Mouse (Mus musculus) limb, embryonic 14.5 days (tissue): ENCODE results near the gene Ppil1. TPM values are rescaled to one million over a fixed set of nuclear protein-coding genes. Genes with fewer than 3 reads are reported as not detected.

Source experiments
- ATAC-seq: fragments of 200-750 bp; cut with Nextera tagmentation; 2 replicates; pipeline ENCODE4 v1.8.0; 2017; ENCODE audit warnings: low read depth, moderate number of reproducible peaks, moderate TSS enrichment; ENCODE audit not compliant: low FRiP score
- DNase-seq: peaks from one replicate; pipeline ENCODE4 v3.0.0-alpha.2; 2015; ENCODE audit warnings: low spot score
- H3K27ac ChIP-seq: fragments of 300-500 bp; sonication (generic); replicated peaks from 2 replicates; pipeline ENCODE4 v1.5.1; 2014; ENCODE audit warnings: low read depth, mild to moderate bottlenecking, low read length, moderate library complexity, mixed read lengths
- H3K27me3 ChIP-seq: fragments of 300-500 bp; sonication (generic); 2 replicates; pipeline ENCODE4 v1.6.1; 2014; ENCODE audit warnings: low read length, mixed read lengths; ENCODE audit not compliant: control insufficient read depth, insufficient read depth
- H3K36me3 ChIP-seq: fragments of 300-500 bp; sonication (generic); 2 replicates; pipeline ENCODE4 v1.6.1; 2014; ENCODE audit warnings: mild to moderate bottlenecking, low read length, moderate library complexity, mixed read lengths; ENCODE audit not compliant: control insufficient read depth, insufficient read depth
- H3K4me1 ChIP-seq: fragments of 300-500 bp; sonication (generic); 2 replicates; pipeline ENCODE4 v1.6.1; 2014; ENCODE audit warnings: antibody characterized with exemption, low read length, mixed read lengths; ENCODE audit not compliant: control insufficient read depth, insufficient read depth
- H3K4me2 ChIP-seq: fragments of 300-500 bp; sonication (generic); replicated peaks from 2 replicates; pipeline ENCODE4 v1.6.1; 2014; ENCODE audit warnings: low read depth, mild to moderate bottlenecking, low read length, moderate library complexity; ENCODE audit not compliant: severe bottlenecking
- H3K4me3 ChIP-seq: fragments of 300-500 bp; sonication (generic); replicated peaks from 2 replicates; pipeline ENCODE4 v1.5.1; 2014; ENCODE audit warnings: low read length
- H3K9ac ChIP-seq: fragments of 300-500 bp; sonication (generic); 2 replicates; pipeline ENCODE4 v1.6.1; 2014; ENCODE audit warnings: mild to moderate bottlenecking, low read depth, low read length, moderate library complexity; ENCODE audit not compliant: severe bottlenecking
- H3K9me3 ChIP-seq: fragments of 300-500 bp; sonication (generic); 2 replicates; pipeline ENCODE4 v1.6.1; 2016; ENCODE audit warnings: low read length; ENCODE audit not compliant: control insufficient read depth
- POLR2A ChIP-seq: fragments of 200-500 bp; IDR thresholded peaks from 2 replicates; pipeline ENCODE4 v1.8.0; 2012; ENCODE audit warnings: inconsistent platforms, mild to moderate bottlenecking, moderate library complexity, borderline replicate concordance; ENCODE audit not compliant: insufficient read depth, insufficient read length; ENCODE audit errors: extremely low read depth
- WGBS: fragments of 180-500 bp; shearing (Covaris S2); extraction: QIAGEN DNeasy Blood & Tissue Kit; methylation state at CpG from one replicate; pipeline ENCODE4 v1.1.7; 2014; 5-methylcytosine and 5-hydroxymethylcytosine counted together
- polyA plus RNA-seq, 2 experiments: library from polyadenylated mRNA; depleted of rRNA in 1 of 2; stranded (reverse) in 1 of 2; unstranded in 1 of 2; fragments of >200 nt; fragmentation: Nextera tagmentation in 1 of 2; extraction: Ambion mirVana in 1 of 2; gene quantifications; 2 replicates each; pipeline versions ENCODE4 v1.2.1 to v1.2.3; 2012 to 2014

Ppil1 gene
- polyA plus RNA-seq, 2 experiments: 78.5 to 130 TPM

DNA sequence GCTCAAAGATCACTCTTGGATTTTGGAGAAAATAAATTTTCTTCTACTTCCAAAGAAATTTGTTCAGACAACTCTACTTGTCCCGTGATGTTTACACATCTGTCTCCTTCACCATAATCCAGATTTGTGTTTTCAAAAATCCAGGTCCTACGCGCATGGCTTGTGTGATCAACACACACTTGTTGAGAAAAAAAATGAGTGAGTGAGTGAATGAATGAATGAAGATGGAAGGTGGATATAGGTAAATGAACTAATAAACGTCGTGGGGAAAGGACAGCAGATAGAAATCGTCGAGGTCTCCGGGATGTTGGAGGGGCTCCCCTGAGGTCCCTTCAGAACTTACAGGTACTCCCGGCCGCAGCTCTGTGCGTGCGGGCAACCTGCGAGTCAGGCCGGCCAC is 569 bp downstream of the Ppil1 start:
- DNase-seq: no peak
- TF ChIP-seq POLR2A: no peak
- H3K4me2 ChIP-seq: peak overlapping the region; percentile 54
- peak overlapping the region; percentile 73 for H3K4me3 ChIP-seq
- WGBS: under 1% methylated on average over 14 of the region's 14 CpGs
- peak overlapping the region; percentile 82 for H3K9ac ChIP-seq
- H3K27ac ChIP-seq: peak overlapping the region; percentile 96
- H3K27me3 ChIP-seq: no peaks in the 10 kb centered on the region
- H3K4me1 ChIP-seq: peaks cover 13% of the 10 kb centered on the region
- H3K36me3 ChIP-seq: peaks cover 25% of the 10 kb centered on the region
- no peaks in the 10 kb centered on the region for H3K9me3 ChIP-seq
- no peak for ATAC-seq

DNA sequence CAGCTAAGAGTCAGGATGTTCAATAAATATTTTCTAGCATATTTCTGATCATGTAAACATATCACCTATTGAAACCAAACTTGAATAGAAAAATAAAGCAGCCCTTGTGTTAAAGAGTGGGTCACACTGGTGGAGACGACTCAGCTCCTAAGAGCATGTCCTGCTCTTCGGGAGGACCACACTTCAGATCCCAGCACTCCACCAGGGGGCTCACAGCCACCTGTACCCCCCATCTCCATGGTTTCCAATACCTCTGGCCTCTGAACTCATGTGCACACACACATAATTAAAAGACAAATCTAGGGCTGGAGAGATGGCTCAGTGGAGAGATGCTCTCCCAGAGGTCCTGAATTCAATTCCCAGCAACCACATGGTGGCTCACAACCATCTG is 1.7 kb downstream of the Ppil1 start:
- no peak for TF ChIP-seq POLR2A
- WGBS: 52% methylated on average over 2 of the region's 2 CpGs
- Histone ChIP-seq H3K36me3 (peaks cover 37% of the 10 kb centered on the region), H3K27me3 (no peaks in the 10 kb centered on the region), H3K4me1 (peaks cover 11% of the 10 kb centered on the region), H3K9me3 (no peaks in the 10 kb centered on the region), H3K9ac (no peak overlapping the region), H3K4me2 (peak overlapping the region; percentile 54; the same call in 1 of the 2 replicates), H3K27ac (no peak overlapping the region), H3K4me3 (no peak overlapping the region; the same call in 1 of the 2 replicates)
- DNase-seq: no peak
- no peak for ATAC-seq

DNA sequence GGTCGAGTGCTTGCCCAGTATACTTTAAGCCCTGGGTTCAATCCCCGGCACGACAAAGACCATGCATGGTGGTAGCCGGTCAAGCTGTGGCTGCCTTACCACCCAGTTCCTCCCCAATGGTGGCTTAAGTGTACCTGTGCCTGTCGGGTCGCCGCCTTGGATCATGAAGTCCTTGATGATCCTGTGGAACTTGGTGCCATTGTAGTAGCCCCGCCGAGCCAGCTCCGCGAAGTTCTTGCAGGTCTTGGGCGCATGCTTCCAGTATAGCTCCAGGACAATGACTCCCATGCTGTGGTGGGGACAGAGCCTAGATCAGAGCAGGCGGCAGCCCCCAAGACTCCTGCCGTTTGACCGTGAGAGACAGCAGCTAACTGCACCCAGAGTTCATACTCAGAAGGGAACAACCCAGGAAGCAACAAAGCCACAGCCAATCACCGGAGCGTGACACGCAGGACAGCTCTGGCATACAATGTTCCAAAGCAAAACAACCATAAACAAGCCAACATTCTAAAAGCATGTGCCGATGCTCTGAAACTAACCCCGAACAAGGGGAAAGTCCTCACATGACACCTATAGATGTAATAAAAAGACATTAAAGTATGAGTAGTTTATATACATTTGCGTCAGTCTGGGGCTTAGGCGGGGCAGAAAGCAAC is 2.3 kb downstream of the Ppil1 start:
- ATAC-seq (no peak), DNase-seq (no peak)
- TF ChIP-seq POLR2A: no peak
- no peak overlapping the region for H3K9ac ChIP-seq
- H3K36me3 ChIP-seq: peaks cover 42% of the 10 kb centered on the region
- no peak overlapping the region for H3K4me2 ChIP-seq
- 93% methylated on average over 22 of the region's 22 CpGs for WGBS
- no peaks in the 10 kb centered on the region for H3K27me3 ChIP-seq
- H3K4me1 ChIP-seq: peaks cover 11% of the 10 kb centered on the region
- H3K27ac ChIP-seq: no peak overlapping the region
- no peaks in the 10 kb centered on the region for H3K9me3 ChIP-seq
- H3K4me3 ChIP-seq: no peak overlapping the region

DNA sequence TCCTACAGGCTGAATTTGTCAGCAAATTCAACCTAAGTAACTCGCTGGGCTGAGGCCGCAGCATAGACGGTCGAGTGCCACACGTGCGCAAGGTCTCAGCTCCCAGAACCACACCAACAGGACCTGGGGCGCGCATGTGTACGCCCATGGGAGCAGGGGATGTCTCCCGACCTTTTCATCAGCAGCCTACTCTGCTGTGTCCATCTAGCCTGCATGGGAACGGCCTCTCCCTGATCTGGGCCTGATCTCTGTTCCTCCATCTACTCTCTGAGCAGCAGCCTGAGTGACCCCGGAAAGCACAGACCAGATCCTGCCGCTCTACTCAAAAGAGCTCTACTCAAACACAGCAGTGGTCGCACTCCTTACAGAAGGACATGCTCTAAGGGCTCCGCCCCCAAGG is 3.5 kb downstream of the Ppil1 start:
- H3K36me3 ChIP-seq: peaks cover 48% of the 10 kb centered on the region
- 91% methylated on average over 15 of the region's 15 CpGs for WGBS
- no peak overlapping the region for H3K4me3 ChIP-seq
- TF ChIP-seq POLR2A: no peak
- H3K4me2 ChIP-seq: no peak overlapping the region
- H3K27me3 ChIP-seq: no peaks in the 10 kb centered on the region
- H3K9me3 ChIP-seq: no peaks in the 10 kb centered on the region
- ATAC-seq: no peak
- no peak for DNase-seq
- peaks cover 11% of the 10 kb centered on the region for H3K4me1 ChIP-seq
- no peak overlapping the region for H3K9ac ChIP-seq
- no peak overlapping the region for H3K27ac ChIP-seq

DNA sequence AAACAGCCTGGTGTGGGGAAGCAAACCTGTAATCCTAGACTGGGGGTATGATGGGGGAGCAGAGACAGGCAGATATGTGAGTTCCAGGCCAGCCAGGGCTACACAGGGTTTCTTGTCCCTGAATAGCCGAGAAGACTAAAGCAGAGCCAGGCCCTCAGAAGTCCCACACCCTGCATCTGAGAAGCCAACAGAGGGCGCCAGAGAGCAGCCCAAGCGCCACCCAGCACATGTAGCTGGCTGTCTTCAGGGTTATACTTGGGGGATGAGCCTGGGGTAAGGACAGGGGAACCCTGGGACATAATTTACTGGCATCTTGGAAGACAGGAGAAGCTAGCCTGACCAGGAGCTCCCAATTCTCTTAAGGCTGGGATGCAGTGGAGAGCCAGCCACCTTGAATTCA is 4.5 kb downstream of the Ppil1 start:
- 7% methylated on average over 3 of the region's 3 CpGs for WGBS
- Histone ChIP-seq H3K27ac (no peak overlapping the region), H3K4me3 (no peak overlapping the region), H3K36me3 (peaks cover 48% of the 10 kb centered on the region), H3K9ac (no peak overlapping the region), H3K4me2 (no peak overlapping the region), H3K27me3 (no peaks in the 10 kb centered on the region), H3K9me3 (no peaks in the 10 kb centered on the region), H3K4me1 (peaks cover 6% of the 10 kb centered on the region)
- 0 out of 2 replicates have a peak, but pooled peaks have one; percentile 48 for ATAC-seq
- DNase-seq: peak; percentile 66
- TF ChIP-seq POLR2A: no peak
